Mouse (Mus musculus): ENCODE measurements around the gene Selenon. TPM values are rescaled to one million over a fixed set of nuclear protein-coding genes. Genes with fewer than 3 reads are reported as not detected.

The Selenon gene
- total and polyA plus RNA-seq, 3 experiments: 0.27 to 1.0 (median 0.64) TPM

DNA sequence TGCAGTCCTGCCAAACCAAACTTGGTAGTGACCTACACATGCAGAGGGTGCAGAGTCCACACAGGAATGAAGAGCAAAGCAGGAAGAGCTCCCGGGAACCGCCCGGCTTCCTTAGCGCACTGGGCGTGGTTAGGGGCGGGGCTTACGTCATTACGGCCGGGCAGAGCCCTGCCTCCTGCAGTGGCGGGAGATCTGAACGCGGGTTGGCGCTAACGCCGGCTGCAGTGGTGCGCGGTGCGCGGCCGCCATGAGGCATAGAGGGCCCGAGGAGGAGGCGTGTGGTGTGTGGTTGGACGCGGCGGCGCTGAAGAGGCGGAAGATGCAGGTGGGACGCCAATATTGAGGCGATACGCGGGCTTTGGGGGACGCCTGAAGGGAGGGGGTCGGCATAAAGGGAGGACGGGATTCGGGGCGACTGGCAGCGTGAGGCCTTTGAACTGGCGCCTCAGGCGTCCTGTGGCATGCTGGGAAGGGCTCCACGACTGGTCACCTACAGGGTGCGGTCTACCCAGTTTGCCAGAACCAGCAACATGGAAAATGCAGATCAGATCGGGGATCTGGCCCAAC is 41.0 kb downstream of the Selenon start, which contains the start of gene Aunip:
Aunip (plus strand) TSS at position 155 of the 567 bp plus-strand sequence.
- Histone ChIP-seq H3K27ac (ENCODE audit: insufficient read depth, low read depth) (0 out of 2 replicates have a peak within 1 kb of the TSS, but pooled peaks have one; percentile 1), H3K36me3 (replicated peaks in 1 of 2; ENCODE audit: control insufficient read depth in 1 of 2, insufficient read depth in 1 of 2, low read length in 1 of 2) (peaks cover 0 to 11% of the 10 kb centered on the region in 2 experiments), H3K4me3 (replicated peaks in 1 of 3; ENCODE audit: low read depth in 2 of 3, low read length in 2 of 3, poor library complexity in 1 of 3) (peak within 1 kb of the TSS; percentile 48 to 74 (median 69)), H3K79me2 (replicated peaks; ENCODE audit: control insufficient read depth, extremely low read depth, insufficient read depth, poor library complexity, severe bottlenecking) (peaks cover 24% of the 10 kb centered on the region), H3K27me3 (replicated peaks) (no peaks in the 10 kb centered on the region), H3K9me3 (replicated peaks; ENCODE audit: low read length) (no peaks in the 10 kb centered on the region), H3K4me2 (ENCODE audit: insufficient read depth, low read depth, poor library complexity, severe bottlenecking) (peak within 1 kb of the TSS; percentile 29; the same call in 1 of the 2 replicates), H3K9ac (ENCODE audit: insufficient read depth, low read depth) (peak within 1 kb of the TSS; percentile 76), H3K4me1 (ENCODE audit: control insufficient read depth in 1 of 2, insufficient read depth in 2 of 2) (peaks cover 4 to 19% of the 10 kb centered on the region in 2 experiments; a peak in 3 of 4 replicates)
- in situ Hi-C loops (cut with MboI; ENCODE audit: low pct_ligation_motif_present, low pct_unique_long_range_greater_than_20kb, low sequenced_read_pairs) (no loop called here), dilution Hi-C loops (cut with MboI; ENCODE audit: extremely low pct_ligation_motif_present, extremely low pct_unique_long_range_greater_than_20kb, low sequenced_read_pairs) (no loop called here)
- peak; percentile 90 for DNase-seq (ENCODE audit: extremely low read depth)
- TF ChIP-seq RAD21 (IDR thresholded peaks at IDR 0.05; ENCODE audit: low read depth, low read length) (no peak), ZKSCAN1 (IDR thresholded peaks at IDR 0.05; ENCODE audit: borderline replicate concordance, low read depth, low read length) (no peak), TBP (conservative IDR thresholded peaks at IDR 0.05; ENCODE audit: low read depth, low read length) (no peak), USF1 (IDR thresholded peaks at IDR 0.05; ENCODE audit: low read depth, low read length) (no peak), HCFC1 (IDR thresholded peaks at IDR 0.05; ENCODE audit: low read depth, low read length) (peak; percentile 49; the same call in 1 of the 2 replicates), E2F4 (IDR thresholded peaks at IDR 0.05; ENCODE audit: insufficient replicate concordance, low read depth, low read length) (no peak; the same call in 1 of the 2 replicates), SIN3A (IDR thresholded peaks at IDR 0.05; ENCODE audit: low read length) (peak; percentile 85; the same call in 1 of the 2 replicates), JUND (conservative IDR thresholded peaks at IDR 0.05; ENCODE audit: low read depth, low read length) (no peak), GABPA (IDR thresholded peaks at IDR 0.05; ENCODE audit: insufficient replicate concordance, low read depth, low read length) (no peak), MYC (IDR thresholded peaks at IDR 0.05; ENCODE audit: low read depth, low read length) (no peak), CHD1 (IDR thresholded peaks at IDR 0.05; ENCODE audit: low read depth, low read length) (no peak), EP300 (IDR thresholded peaks at IDR 0.05; ENCODE audit: low read length) (no peak), MAX (IDR thresholded peaks at IDR 0.05; ENCODE audit: low read length) (peak; percentile 79), ZNF384 (IDR thresholded peaks at IDR 0.05; ENCODE audit: low read depth, low read length) (no peak), BHLHE40 (IDR thresholded peaks at IDR 0.05; ENCODE audit: low read depth, low read length) (no peak), JUN (IDR thresholded peaks at IDR 0.05; ENCODE audit: insufficient read depth, low read depth, low read length) (no peak), USF2 (conservative IDR thresholded peaks at IDR 0.05; ENCODE audit: low read depth, low read length) (no peak), MAFK (IDR thresholded peaks at IDR 0.05; ENCODE audit: insufficient replicate concordance, low read length) (no peak), MXI1 (IDR thresholded peaks at IDR 0.05; ENCODE audit: low read depth, low read length) (peak; percentile 88), ETS1 (conservative IDR thresholded peaks at IDR 0.05; ENCODE audit: low read depth, low read length) (no peak), ZC3H11A (IDR thresholded peaks at IDR 0.05; ENCODE audit: low read depth, low read length) (no peak), IRF4 (IDR thresholded peaks at IDR 0.05; ENCODE audit: low read depth, low read length) (no peak), CTCF (conservative IDR thresholded peaks at IDR 0.05 in 1 of 2, IDR thresholded peaks at IDR 0.05 in 1 of 2; ENCODE audit: low read depth in 2 of 2, low read length in 2 of 2) (peak in 1 of 2 experiments; percentile 12; a peak in 1 of 4 replicates), SMC3 (IDR thresholded peaks at IDR 0.05; ENCODE audit: low read depth, low read length) (no peak), RCOR1 (conservative IDR thresholded peaks at IDR 0.05; ENCODE audit: low read depth, low read length) (no peak), ZMIZ1 (IDR thresholded peaks at IDR 0.05; ENCODE audit: low read depth, low read length) (peak; percentile 74), NELFE (IDR thresholded peaks at IDR 0.05; ENCODE audit: low read depth, low read length) (peak; percentile 82), MAZ (IDR thresholded peaks at IDR 0.05; ENCODE audit: low read depth, low read length) (no peak), TCF12 (IDR thresholded peaks at IDR 0.05; ENCODE audit: low read depth, low read length) (peak; percentile 48; the same call in 1 of the 2 replicates), NRF1 (IDR thresholded peaks at IDR 0.05; ENCODE audit: low read depth, low read length) (no peak), PAX5 (IDR thresholded peaks at IDR 0.05; ENCODE audit: low read length) (no peak), KAT2A (IDR thresholded peaks at IDR 0.05; ENCODE audit: insufficient replicate concordance, low read length) (0 out of 2 replicates have a peak, but pooled peaks have one; percentile 56), ELF1 (IDR thresholded peaks at IDR 0.05; ENCODE audit: low read depth, low read length) (peak; percentile 52; the same call in 1 of the 2 replicates), CHD2 (IDR thresholded peaks at IDR 0.05; ENCODE audit: low read length) (no peak), POLR2A (IDR thresholded peaks at IDR 0.05; ENCODE audit: low read depth, low read length) (peak; percentile 81), UBTF (IDR thresholded peaks at IDR 0.05; ENCODE audit: low read depth, low read length) (no peak), MEF2A (IDR thresholded peaks at IDR 0.05; ENCODE audit: borderline replicate concordance, low read depth, low read length) (no peak), POLR2AphosphoS2 (IDR thresholded peaks at IDR 0.05; ENCODE audit: low read depth, low read length) (no peak)
